Mouse (Mus musculus) cerebellum, postnatal 4 days (tissue): ENCODE data around the gene Ptdss2.

ENCODE experiments used
- DNase-seq, 2 experiments: peaks; one replicate each; pipeline ENCODE4 v3.0.0; 2022; ENCODE audit warnings: low spot score in 2 of 2, mixed read lengths in 1 of 2

Ptdss2 gene

GRCm38 (mm10) chr7:141122689-141123516 lies 721 bp downstream of the Ptdss2 start:
- DNase-seq, result peak; percentile 65 to 82

GRCm38 (mm10) chr7:141123517-141123856 lies 1.3 kb downstream of the Ptdss2 start:
- DNase-seq, result no peak

- peak; percentile 79 to 91 for DNase-seq
These were observed 9.0 kb downstream of the Ptdss2 start for GRCm38 (mm10) chr7:141131024-141131820.

- no peak for DNase-seq
These were observed 9.9 kb downstream of the Ptdss2 start for GRCm38 (mm10) chr7:141131904-141132755.

- no peak for DNase-seq
These were observed 19.1 kb downstream of the Ptdss2 start for GRCm38 (mm10) chr7:141141326-141141725.

- DNase-seq, result peak in 1 of 2 experiments; percentile 33
These were observed 20.9 kb downstream of the Ptdss2 start for GRCm38 (mm10) chr7:141143112-141143511.

GRCm38 (mm10) chr7:141143861-141144260 lies 21.7 kb downstream of the Ptdss2 start:
- DNase-seq, result no peak

- DNase-seq, result no peak
These were observed 22.5 kb downstream of the Ptdss2 start for GRCm38 (mm10) chr7:141144650-141145049.

GRCm38 (mm10) chr7:141145403-141145802 lies 23.2 kb downstream of the Ptdss2 start:
- DNase-seq, result no peak

GRCm38 (mm10) chr7:141146043-141146595 lies 23.9 kb downstream of the Ptdss2 start:
- DNase-seq, result no peak

- no peak for DNase-seq
These were observed 24.9 kb downstream of the Ptdss2 start for GRCm38 (mm10) chr7:141147044-141147443.

GRCm38 (mm10) chr7:141148639-141149038 lies 26.5 kb downstream of the Ptdss2 start:
- no peak for DNase-seq

GRCm38 (mm10) chr7:141155362-141155761 lies 33.2 kb downstream of the Ptdss2 start:
- DNase-seq, result no peak

- DNase-seq, result no peak
These were observed 42.2 kb downstream of the Ptdss2 start for GRCm38 (mm10) chr7:141164397-141164796.

GRCm38 (mm10) chr7:141164850-141165249 lies 42.7 kb downstream of the Ptdss2 start:
- DNase-seq, result no peak

- DNase-seq, result no peak
These were observed 45.8 kb downstream of the Ptdss2 start for GRCm38 (mm10) chr7:141167901-141168517.

GRCm38 (mm10) chr7:141168518-141168953 lies 46.4 kb downstream of the Ptdss2 start:
- no peak for DNase-seq

- no peak for DNase-seq
These were observed 47.1 kb downstream of the Ptdss2 start for GRCm38 (mm10) chr7:141169300-141169699.

GRCm38 (mm10) chr7:141169866-141170265 lies 47.7 kb downstream of the Ptdss2 start:
- no peak for DNase-seq

GRCm38 (mm10) chr7:141172116-141173006 lies 50.2 kb downstream of the Ptdss2 start, which contains the start of gene Rnh1:
Gene Rnh1 (minus strand): TSS chr7:141172857.
- peak; percentile 75 to 89 for DNase-seq
